Mouse (Mus musculus): ENCODE results near the gene Slc6a6.

Slc6a6 gene

DNA sequence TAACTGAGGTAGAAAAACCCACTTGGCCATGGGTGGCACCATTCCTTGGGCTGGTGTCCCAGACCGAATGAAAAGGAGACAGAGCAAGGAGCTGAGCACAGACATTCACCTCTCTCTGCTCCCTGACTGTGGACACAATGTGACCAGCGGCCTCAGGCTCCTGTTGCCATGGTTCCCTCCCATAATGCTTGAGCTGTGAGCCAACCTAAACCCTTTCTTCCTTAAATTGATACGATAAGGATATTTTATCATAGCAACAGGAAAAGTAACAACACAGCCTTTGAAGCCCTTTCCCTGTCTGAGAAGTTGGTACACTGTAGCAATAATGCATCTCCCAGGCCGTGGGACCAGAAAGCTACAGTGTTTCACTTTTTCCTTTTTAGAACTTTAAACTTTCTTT is 14.6 kb upstream of the Slc6a6 start:
- DNase-seq (ENCODE audit: low read depth, low spot score) = no peak

GRCm38 (mm10) chr6:91670224-91670623 is 13.6 kb upstream of the Slc6a6 start:
- no peak for DNase-seq (ENCODE audit: low read depth, low spot score)

GRCm38 (mm10) chr6:91674757-91675350 is 9.0 kb upstream of the Slc6a6 start:
- no peak for DNase-seq (ENCODE audit: low read depth, low spot score)

- DNase-seq (ENCODE audit: low read depth, low spot score) = no peak
Measured at GRCm38 (mm10) chr6:91678506-91679094, 5.3 kb upstream of the Slc6a6 start.

GRCm38 (mm10) chr6:91679095-91679577 is 4.7 kb upstream of the Slc6a6 start:
- peak; percentile 93 for DNase-seq (ENCODE audit: low read depth, low spot score)

DNA sequence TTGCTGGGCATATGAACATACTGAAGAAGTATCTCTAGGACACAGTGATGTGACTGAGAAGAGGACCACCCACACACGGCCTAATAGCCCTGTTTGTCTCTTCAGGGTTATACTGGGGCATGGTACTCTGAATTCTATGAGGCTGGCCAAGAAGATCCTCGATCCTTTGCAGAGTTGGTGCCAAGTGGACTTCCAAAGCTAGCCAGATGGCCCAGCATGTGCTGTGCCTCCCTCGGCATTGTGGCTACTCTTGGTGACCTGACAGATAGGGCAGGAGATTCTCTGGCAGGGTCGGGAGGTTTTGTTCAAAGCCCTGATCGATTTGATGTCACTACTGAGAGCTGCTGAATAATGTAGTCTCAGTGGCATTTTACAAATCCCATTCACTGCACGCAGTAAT is 4.1 kb upstream of the Slc6a6 start:
- DNase-seq (ENCODE audit: low read depth, low spot score) = no peak

DNA sequence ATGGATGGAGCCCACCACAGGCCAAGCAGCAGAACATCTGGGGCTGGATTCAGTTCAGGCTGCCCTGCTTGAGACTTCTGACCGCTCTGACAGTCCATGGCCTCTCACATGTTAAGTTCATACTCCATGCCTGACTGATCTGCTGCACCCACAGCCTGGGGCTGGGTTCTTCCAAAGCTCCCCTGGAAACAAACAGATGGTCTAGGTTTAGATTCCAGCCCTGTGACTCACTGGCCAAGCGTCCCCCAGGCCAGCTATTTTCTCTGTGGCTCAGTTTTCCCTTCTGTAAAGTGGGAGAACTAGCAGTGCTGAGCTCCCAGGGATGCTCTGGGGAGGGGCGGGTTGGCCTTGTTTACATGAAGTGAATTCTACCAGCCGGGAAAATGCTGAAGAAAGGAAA is 2.0 kb upstream of the Slc6a6 start:
- no peak for DNase-seq (ENCODE audit: low read depth, low spot score)

DNA sequence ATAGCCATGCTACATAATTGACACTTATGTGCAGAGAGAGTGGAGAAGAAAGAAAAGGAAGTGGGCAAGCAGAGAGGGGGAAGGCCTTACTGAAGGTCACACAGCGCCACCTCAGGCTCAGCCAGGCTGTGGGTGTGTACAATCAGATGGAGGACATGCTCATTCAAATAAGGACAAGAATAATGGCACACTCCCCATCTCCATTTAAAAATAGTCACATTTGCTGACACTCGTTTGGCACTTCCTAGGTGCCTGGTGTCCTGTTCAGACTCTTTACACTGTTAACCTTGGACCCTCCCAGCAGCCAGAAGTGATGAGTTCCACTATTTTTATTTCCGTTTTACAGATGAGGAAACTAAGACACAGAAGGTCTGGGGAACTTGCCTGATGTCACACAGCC is 732 bp upstream of the Slc6a6 start:
- peak; percentile 92 for DNase-seq (ENCODE audit: low read depth, low spot score)

GRCm38 (mm10) chr6:91684474-91684829 is 599 bp downstream of the Slc6a6 start:
- DNase-seq (ENCODE audit: low read depth, low spot score) = peak; percentile 62

GRCm38 (mm10) chr6:91684831-91685532 is 1.1 kb downstream of the Slc6a6 start:
- peak; percentile 72 for DNase-seq (ENCODE audit: low read depth, low spot score)

GRCm38 (mm10) chr6:91685533-91685883 is 1.7 kb downstream of the Slc6a6 start:
- no peak for DNase-seq (ENCODE audit: low read depth, low spot score)

DNA sequence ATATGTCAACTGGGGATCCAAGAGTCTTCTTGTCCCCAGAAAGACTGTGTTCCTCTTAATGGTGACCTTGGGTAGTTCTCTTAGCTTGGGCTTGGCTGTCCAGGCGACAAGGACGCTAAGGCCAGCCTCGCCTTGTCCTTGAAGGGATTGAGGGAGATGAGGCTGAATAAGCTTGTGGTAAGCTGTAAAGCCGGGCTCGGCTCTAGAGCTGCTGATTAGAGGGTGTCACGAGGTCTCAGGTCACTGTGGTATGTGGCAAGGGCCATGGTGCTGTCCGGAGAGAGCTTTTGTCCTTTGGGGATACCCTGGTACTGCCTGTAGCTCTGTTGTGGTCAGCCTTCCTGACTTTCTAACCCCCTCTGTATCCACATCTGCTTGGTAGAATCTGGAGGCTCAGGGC is 2.0 kb downstream of the Slc6a6 start:
- DNase-seq (ENCODE audit: low read depth, low spot score) = no peak

DNA sequence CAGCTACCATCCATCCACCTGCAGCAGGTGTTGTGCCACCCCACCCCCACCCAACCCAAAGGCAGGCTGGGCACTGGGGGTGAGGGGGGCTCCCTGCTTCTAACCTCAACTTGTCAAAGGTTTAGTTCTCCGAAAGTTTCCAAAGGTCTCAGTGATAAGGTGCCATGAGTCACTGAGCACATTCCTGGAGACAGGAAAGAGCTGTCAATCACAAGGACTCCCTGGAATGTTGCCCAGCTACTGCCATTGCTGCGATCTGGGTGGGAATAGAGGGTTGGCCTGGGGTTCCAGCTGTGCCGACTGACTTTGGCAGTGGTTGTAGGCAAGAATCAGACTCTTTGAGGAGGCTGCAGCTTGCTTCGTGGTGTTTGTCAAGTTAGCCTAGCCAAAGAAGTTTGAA is 2.7 kb downstream of the Slc6a6 start:
- DNase-seq (ENCODE audit: low read depth, low spot score) = no peak

- DNase-seq (ENCODE audit: low read depth, low spot score) = no peak
Measured at GRCm38 (mm10) chr6:91688021-91688420, 4.2 kb downstream of the Slc6a6 start.

DNA sequence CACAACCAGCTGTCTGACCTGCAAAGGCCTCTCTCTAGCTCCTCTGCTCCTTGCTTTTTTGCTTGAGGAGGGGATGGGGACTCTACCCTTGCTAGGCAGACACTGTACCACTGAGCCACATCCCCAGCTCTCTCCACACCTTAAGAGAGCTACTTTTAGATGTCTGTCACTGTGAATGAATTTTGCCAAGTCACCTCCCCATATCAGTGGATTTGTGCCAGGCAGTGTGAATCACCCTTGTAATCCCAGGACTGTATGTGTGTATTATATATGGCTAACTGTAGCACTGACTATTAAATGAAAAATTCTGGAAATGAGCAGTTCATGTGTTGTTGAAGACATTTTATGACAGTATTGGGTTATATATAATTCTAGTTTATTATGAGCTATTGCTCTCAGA is 5.4 kb downstream of the Slc6a6 start:
- no peak for DNase-seq (ENCODE audit: low read depth, low spot score)

- DNase-seq (ENCODE audit: low read depth, low spot score) = no peak
Measured at GRCm38 (mm10) chr6:91690222-91690621, 6.4 kb downstream of the Slc6a6 start.

- DNase-seq (ENCODE audit: low read depth, low spot score) = no peak
Measured at GRCm38 (mm10) chr6:91690646-91691045, 6.8 kb downstream of the Slc6a6 start.

- no peak for DNase-seq (ENCODE audit: low read depth, low spot score)
Measured at GRCm38 (mm10) chr6:91691576-91691975, 7.7 kb downstream of the Slc6a6 start.

DNA sequence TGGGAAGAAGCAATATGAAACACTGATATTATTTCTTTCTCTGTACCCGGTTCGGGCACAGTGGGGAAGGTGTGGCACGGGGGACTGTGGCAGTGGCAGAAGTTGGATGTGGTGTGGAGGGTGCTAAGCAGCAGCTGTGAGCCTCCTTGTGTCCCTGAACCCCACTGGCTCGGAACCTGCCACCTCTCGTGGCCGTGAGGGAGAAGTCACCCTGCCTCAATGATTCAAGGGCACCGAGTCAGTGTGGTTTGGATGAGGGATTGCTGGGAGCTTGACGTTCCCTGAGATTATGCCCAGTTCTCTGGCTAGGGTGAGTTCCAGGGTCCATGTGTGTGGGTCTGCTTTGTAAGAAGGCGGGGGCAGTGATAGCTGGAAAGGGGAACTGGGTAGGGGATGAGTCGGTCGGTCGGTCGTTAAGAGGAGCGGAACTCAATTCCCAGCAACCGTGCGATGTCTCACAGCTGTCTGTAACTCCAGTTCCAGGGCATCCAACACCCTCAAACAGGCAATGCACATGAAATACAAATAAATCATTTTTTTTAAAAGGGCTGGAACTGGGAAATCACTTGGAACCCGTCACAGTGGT is 9.5 kb downstream of the Slc6a6 start:
- DNase-seq (ENCODE audit: low read depth, low spot score) = no peak

DNA sequence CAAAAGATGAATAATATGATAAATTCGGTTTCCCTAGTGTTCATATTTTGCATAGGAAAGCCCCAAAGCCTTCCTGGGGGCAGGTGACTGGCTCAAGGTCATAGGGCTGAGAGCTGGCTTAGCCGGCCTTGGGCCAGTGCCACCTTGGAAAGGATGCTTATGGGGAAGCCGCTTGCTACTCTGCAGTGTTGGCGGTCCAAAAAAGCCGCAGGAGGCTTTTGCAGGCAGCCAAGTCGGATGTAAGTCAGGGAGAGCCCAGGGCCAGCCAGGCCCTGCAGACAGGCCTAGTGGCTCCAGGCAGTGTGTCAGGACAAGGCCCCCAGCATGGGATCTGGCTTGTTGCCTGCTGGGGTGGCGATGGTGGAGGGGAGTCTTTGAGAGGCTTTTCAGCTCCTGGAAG is 10.8 kb downstream of the Slc6a6 start:
- DNase-seq (ENCODE audit: low read depth, low spot score) = no peak

DNA sequence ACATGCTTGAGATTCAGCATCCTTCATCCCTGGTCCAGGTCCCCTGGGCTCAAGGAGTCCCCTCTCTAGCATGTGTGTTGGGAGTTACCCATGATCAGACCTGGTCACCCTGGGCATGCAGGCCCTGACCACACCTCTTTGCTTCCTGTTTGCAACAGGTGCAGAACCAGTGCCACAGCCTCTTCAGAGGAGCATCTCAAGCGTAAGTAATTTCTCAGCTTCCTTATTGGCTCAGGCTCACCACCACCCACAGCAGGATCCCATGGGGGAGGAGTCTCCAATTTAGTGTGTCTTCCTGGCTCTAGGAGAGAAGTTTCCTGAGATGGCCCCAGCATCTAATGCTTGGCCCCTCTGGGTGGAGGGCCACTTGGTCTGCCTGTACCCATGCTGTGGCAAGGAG is 15.0 kb downstream of the Slc6a6 start:
- no peak for DNase-seq (ENCODE audit: low read depth, low spot score)

DNA sequence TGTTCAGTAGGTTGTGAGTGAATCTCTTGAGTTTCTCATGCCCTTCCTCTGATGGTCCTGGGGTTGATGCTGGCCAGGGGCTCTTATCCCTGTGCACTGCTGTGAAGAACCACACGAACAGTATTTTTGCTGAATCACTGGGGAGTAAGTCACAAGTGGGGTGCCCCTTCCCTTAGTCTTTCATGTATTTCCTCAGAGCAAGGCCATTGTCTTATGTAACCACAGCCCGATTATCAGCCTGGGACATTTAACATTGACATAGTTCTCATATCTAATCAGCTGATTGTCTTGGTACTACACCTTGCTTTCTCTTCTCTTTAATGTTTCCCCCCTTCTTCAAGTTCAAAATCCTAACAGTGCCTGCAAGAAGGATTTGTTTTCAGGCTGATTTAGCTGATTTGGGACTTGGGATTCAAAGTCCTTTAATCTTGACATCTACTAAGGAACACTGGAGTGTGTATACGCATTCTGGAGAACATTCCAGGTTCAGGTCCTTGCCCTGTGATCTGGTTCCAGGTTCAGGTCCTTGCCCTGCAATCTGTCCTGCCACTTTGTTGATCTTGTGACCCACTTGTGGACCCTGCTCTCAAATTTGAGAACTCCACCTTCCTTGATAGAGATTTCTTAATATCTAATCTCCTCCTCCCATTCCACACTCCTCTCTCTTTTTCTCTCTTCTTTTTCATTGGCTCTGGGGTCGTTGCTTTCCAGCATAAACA is 15.8 kb downstream of the Slc6a6 start:
- DNase-seq (ENCODE audit: low read depth, low spot score) = no peak

Data from A20 (cell line).